Mouse (Mus musculus) heart, adult 9 months (tissue): ENCODE measurements around the gene Zfp512b.

ENCODE experiments used
- DNase-seq, 2 experiments: peaks; one replicate each; pipeline ENCODE4 v3.0.0; 2022; ENCODE audit warnings: low spot score in 2 of 2

The Zfp512b gene

DNA sequence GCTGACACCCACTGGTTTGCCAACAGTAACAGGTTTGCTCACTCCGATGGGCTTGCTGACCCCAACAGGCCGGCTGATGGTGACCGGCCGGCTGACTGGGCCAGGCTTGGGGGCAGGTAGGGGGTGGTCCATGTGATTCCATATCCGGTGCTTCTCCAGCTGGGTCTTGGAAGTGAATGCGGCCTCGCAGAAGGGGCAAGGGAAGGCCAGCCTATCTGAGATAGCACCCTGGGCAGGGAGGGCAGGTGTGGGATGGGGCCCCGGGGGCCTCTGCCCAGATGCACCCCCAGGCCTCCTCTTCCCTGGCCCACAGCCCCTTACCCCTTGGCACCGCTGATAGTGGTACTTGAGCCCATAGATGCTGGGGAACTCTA, 2.9 kb downstream of the Zfp512b start:
- no peak for DNase-seq

DNA sequence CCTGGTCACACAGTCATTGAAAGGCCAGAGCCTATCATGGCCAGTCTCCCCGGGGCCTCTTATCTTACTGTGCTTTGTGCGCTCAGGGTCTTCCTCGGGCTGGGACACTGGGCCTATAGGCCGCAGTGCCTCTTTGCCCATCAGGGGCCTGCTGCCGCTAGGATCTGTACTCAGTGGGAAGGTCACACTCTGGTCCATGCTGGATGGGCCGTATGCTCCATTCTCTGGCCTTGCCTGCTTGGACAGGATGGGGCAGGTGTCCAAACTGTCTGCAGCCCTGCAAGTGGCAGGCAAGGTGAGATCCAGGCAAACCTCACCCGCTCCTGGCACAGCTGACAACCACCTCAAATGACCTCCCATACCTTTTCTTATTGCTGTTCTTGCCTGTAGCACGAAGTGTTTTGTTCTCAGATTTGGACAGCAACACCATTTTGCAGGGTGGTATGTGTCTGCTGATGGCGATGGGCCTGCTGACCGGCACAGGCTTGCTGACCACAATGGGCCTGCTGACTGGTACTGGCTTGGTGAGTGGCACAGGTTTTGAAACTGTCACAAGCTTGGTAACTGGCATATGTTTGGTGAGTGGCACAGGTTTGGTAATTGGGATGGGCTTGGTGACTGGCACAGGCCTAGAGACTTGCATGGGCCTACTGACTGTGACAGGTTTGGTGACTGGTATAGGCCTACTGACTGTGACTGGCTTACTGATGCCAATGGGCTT, 3.4 kb downstream of the Zfp512b start:
- peak in 1 of 2 experiments; percentile 0 for DNase-seq

DNA sequence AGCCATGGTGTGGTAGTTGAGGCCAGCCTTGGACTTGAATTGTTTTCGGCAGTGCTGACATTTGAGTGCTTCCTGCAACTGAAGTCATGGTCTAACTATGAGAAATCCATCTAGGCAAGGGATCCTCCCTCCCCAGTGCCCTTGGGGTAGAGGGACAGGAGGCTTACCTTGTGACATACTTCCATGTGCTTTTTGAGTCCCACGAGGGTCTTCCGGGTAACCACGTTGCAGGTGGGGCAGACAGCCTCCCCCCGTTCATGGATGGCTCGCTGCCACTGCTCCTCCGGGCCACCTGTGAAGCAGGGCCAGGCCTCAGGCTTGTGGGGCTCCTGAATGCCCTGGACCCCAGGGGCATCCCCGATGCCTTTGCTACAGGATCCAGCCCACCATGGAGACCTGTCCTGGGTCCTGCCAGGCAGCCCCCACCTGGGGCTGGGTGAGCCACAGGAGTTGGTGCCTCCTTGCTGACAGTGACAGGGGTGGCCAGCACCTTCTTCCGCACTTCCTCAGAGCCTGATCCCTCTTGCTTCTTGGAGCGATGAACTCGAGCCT, 4.3 kb downstream of the Zfp512b start:
- peak in 1 of 2 experiments; percentile 0 for DNase-seq

DNA sequence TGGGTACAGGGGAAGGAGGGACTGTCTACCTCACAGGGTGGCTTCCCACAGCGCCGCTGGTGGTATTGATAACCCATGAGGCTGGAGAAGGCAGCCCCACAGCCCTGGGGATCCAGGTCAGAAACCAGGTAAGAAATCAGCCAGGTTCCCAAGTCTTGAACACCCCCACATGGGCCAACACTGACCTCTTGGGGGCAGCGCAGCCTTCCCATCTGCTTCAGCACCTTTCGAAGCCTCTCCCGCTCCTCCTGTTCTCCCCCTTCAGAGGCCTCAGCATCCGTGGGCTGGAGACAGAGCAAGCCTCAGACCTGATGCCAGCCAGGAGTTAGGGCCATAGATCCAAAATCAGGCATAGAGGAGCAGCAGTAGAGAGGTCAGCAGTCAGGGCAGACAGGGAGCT, 4.8 kb downstream of the Zfp512b start:
- DNase-seq: no peak

DNA sequence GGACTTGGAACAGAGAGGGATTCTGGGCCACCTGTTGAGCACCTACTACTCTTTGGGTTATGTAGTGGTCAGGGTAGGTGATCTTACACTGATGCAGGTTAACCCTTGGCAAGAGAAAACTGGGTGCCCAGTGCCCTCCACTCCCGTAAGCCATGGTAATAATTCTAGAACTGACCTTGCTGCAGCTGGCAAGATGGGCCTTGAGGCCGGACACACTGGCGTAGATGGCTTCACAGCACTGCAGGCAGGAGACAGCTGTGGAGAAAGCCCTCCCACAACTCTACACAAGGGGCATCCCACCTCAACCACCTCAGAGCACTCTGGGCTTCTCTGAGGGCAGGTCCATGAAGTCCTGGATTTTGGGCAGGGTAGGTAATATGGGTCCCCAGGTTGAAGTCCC, 6.5 kb downstream of the Zfp512b start:
- DNase-seq: no peak

DNA sequence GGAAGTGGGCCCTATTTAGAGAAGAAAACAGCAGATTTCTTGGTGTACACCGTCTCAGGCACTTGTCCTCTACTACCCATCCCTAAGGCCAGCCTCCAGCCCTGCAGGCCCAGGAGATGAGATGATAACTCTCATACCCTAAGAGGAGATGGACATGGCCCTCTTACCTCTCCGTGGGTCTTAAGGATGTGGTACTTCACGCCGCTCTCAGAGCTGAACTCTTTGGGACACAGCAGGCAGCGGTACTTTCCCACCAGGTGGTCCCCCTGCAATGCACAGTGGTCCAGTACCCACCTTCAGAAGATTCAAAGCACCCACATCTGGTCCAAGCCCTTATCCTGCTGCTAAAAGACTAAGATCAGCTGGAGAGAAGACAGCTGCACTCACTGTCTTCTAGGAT, 7.1 kb downstream of the Zfp512b start:
- no peak for DNase-seq

DNA sequence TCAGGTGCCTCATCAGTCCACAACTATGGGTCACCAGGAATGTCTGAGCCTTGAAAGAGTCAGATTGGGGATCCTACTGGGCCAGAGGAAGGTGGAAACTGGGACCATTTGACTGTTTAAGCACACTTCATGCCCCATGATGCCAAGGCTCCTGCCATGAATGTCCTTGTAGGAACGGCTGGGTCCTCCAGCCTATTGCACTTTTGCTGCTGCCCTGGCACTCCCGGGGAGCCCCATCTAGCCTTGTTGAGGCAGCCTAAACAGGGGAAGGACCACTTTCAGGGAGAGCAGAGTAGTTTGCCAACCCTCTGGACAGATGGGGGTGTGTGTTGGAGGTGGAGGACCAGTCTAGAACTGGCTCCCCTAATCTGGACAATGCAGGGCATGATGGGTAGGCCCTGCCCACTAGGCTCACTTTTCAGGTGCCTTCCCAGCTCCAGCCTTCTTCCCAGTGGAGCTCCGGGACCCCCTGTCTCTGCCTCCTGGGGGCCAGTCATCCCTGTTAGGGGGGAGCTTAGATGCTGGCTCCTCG, 8.1 kb downstream of the Zfp512b start, which contains the start of gene Uckl1:
TSS of gene Uckl1 (minus strand) at position 482 of the 532 bp plus-strand sequence.
- no peak for DNase-seq

DNA sequence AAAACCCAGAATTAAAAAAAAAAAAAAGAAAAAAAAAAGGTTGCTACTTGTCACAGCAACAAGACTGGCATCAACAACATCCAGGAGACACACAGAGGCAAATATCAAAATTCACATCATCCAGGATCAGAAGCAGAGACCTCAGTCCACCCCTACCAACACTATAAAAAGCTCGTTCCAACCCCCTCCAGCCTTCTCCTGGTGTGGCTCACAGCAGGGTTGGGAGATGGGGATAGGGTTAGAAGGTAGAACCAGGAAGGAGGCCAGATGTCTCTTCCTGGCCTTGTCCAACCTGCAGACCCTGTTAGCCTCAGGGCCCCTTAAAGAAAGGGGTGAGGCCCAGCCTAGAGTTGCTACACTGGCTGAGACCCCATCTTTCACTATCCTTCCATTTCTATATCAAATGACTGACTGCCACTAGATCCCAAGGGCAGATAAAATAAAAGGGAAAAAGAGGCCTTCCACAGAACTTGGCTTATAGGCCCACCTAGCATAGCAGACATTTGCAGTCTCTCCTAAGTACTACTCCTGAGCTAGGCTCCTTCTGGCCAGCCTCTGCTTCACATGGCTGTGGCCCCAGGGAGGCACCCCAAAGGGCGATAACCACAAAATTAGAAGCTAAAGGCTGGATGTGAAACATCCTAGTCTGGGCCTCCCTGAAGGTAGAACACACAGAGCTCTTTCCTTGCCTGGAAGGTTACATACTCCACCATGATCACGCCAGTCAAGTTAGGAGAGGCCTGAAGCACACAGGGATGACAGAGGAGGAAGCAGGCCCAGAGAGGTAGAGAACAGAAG, 8.9 kb downstream of the Zfp512b start:
- no peak for DNase-seq

DNA sequence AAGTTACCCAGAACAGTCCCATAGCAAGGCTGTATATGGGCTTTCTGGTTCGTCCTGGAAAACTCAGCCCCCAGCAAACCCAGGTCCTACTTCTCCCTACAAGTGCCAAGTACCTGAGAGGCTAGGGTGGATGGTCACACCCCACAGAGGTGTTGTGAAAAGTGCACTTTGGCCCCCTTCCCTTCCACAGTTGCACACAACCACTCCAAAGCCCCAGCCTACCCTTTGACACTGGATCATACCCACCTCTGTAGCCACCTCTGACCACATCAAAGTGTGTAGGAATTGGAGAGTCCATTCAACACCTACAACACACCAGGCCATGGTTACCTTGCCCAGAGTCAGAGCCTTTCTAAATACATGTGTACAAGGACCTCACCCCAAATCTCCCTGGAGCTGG, 9.7 kb downstream of the Zfp512b start:
- no peak for DNase-seq

DNA sequence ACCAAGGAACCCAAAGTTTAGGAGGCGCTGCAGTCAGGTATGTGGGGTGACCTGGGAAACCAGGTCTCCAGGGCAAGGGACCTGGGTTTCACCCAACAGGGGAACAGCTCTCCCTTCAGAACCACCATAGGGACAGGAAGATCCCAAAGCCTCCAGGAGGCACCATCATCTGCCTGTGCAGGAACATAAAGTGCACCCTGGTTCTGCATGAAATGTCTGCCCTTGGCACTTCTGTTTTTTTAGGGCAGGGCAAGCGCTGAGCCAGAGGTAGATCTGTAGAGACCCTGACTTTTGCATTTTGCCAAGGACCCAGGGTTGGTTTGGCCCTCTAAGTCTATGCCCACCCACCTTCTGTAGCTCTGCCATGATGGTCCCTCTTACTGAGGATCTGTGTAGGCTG, 10.2 kb downstream of the Zfp512b start:
- DNase-seq: no peak

DNA sequence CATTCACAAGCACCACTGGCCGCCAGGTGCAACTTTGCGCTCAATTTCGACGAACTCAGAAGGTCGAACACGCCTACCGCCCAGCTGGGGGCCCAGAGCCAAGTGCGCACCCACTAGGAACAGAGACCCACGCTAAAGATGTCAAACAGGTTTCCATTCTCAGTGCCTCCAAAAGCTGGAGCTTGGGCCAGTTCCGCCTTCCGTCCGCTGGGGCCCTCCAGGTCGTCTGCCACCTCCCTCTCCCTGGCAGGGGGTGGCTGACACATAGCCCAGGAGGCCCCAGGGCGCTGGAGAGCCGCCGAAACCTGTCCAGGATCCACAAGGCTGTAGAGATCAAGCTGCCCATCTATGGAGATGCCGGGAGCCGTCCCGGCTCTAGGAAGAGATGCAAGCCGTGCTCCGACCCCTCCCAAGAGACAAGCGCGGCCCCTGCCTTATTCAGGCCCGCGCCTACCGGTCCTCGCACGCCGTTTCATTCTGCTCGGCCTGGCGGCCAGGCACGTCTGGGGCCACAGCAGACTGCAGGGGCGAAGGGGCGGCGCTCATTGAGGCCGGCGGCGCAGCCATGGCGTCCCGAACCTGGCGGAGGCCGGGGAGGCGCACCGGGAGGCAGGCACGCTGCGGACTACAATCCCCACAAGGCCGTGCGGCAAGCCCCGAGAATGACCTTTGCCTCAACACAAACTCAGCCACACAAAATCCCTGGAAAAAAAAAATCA, 11.0 kb downstream of the Zfp512b start:
- DNase-seq: peak; percentile 79 to 85

DNA sequence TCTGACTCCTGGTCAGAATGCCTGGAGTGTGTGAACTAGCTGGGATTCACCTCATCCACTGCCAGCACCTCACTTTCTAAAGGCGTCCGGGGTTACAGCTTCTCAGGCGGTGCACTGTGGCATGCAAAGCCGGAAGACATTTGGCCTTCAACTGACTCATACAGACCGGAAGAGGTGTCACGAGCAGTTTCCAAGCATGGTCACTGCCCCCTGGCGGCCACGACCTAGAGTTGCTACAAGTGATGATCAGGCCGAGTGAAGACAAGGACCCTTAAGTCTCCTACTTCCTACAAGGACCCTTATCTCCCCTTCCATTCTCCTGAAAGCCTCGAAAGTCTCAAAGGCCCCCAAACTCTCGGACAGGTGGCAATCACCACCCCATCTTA, 11.6 kb downstream of the Zfp512b start:
- DNase-seq: peak; percentile 83 to 87

DNA sequence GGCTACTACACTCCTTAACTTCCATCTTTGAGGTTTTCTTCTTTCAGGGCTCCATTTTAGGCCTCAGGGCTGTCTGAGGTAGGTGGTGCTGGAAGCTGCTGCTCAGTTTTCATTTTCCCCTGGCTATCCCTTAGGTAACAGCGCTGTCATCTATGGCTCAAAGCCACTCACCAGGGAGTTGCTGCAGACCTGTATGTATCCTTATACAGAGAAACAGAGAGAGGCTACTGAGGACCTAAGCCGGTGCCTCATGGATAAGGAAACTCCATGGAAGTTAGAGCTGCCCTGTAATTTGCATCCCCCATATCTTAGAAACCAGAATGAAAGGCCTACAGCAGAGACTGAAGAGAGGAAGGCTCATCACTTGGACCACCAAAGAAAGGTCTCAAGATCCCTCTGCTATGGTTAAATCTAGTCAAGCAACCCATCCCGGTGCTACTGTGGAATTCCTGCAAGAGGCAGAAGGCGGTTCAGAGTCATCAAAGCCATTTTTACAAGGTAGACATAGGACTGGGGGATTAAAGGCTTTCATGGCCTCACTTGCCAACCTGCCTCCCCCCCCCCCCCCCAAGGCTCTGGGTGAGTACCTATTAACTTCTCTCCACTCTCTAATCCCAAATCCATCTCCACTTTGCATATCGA, 12.4 kb downstream of the Zfp512b start:
- DNase-seq: peak in 1 of 2 experiments; percentile 0

DNA sequence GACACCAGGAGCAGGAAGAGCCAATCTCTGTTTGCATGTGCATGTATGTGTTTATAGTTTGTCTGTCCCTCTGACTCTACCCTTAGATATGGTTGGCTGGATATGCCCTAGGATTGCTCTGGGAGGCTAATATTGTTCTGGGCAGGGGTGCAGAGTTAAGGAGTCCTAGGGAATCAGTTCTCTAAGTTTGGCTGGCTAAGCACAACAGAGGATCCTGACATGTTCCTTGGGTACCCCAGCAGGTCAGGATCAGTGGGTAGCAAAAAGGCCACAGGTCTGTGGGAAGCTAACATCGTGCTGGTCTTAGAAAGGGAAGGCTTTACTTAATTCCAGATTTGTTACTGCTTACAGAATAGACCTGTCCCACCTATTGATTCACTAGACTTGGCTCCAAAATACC, 12.9 kb downstream of the Zfp512b start:
- peak in 1 of 2 experiments; percentile 0 for DNase-seq

DNA sequence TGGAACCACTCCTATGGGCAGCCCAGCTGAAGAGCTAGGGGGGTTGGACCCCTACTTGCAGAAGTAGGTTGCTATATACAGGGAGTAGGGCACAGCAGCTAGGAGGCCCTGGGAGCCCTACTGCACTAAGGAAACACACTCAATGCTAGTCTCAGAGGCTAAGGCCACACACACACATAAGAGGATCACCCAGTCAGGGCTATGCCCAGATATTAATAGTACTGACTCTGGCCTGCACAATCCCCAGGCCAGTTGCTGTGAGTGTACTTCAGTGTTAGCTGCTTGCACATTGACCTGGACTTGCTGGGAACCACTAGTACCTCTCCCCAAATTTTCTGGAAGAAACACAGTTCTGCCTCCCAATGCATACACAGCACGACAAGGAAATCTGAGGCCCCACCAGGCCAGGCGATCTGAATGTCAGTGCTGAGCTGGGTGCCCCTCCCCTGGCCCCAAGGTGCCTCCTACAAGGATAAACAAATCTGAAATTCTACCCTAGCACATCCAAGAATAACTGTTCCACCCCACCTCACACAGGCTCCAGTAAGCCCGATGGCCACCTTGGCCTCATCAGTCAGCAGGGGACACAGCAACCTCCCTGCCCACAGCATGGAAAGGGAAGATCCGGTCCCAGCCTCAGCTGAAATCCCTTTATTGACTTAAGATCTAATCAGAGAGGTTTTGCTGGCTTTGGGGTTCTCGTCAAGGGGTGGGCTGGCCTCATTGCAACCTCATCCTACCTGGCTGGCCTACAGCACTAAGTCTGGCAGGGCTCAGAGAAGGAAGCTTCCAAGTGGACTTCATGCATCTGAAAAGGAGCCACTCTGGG, 13.6 kb downstream of the Zfp512b start:
- DNase-seq: no peak

DNA sequence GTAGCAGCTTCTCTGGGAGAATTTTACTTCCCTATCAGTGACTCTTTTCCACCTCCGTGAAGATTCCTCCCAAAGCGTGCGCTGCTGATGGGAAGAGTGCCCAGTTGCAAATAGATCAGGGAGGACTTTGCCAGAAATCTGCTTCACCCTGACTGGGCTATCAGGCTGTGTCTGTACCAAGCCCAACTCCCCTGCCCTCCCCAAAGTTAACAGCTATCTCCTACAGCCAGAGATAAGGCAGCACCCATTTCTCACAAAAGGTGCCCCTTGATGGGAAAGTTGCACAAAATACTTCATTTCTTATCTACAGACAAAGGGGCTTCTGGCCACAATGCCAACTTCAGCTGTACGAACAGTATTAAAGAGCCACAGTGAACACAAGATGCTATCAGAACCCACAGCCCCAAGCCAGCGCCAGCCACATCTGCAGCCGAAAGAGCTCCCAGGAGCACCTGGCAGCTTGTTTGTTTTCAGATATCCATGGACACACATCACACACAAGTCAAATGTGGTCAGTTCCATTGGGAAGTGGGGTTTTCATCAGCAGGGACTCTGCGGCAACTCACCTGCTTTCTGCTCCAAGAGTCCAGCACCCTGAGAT, 14.5 kb downstream of the Zfp512b start:
- no peak for DNase-seq

DNA sequence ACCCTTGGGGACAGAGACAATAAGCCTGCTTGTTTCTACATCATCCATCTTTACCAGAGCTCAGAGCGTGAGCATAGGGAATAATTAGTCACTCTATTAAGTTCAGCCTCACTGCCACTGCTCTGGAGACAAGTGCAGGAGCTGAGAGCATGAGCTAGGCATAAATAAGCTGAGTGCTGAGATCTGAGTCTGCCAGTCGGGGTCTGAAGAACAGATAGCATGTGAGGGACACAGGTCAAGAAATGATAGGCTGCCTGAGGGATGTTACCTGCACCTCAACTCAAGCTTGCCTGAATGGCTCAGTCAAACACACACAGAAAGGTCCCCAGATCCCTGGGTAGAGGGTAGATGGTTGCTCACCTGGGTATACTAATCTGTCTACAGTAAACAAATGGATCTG, 15.5 kb downstream of the Zfp512b start:
- DNase-seq: no peak

DNA sequence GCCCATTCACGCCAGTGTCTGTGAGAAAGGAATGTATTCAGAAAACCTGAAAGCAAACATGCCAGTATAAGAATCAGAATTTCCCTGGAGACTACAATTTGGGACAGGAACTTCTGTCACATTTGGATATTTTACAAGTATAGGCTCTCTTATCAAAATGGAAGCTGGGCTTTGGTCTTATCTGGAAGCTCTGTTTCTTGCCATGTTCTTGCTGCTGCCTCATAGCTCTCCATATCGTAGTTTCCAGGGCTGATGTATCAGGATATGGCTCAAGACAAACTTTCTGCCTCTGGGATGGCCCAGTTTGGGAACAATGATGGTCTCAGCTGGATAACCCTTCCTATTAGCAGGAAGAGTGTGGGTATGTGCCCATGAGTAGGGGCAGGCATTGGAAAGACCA, 16.0 kb downstream of the Zfp512b start:
- no peak for DNase-seq

DNA sequence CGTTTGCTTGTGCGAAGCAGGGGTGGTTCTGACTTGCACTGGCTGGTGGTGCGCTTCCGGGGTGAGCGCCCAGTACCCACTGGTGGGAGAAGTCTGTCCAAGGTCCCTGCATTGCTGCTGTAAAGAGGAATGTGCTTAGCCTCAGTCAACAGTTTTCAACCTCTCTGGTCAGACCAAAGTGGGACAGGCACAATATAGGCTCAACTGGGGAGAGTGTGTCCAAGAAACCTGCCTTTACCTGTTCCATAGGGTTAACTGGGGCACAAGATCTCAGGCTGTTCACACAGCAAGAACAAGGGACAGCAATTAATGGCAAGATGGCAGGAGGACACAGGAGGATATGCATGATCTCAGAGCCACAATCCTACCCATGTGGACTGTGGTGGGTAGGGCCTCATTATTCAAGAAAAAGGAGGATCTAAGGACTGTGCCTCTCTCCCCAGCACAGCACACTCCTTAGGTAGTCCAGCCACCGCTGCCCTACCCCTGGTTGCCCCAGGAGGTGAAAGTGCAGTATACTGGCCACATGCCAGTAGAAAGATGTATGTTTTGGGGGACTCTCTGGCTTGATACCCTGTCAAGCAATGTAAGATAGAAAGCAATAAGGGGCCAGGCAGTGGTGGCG, 17.6 kb downstream of the Zfp512b start:
- no peak for DNase-seq

DNA sequence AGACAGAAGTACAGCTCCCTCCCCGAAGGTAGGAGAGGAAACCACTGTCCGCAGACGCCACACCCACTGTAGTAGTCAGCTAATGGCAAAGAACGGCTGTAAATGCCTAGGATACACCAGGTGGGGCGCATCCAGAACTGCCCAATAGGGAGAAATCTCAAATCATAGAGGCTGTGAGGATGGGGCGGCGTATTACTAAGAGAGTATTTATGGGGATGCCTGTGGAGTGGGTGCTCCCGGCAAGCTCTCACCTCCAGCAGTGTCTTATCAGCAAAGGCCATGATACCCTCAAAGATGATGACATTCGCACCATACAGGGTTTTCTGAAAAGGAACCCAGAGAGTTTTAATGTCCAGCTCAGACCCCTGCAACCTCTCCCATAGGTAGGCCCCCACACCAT, 18.6 kb downstream of the Zfp512b start:
- no peak for DNase-seq
